Mouse (Mus musculus) kidney, adult 2 months (tissue): ENCODE data around the gene Odf2. TPM values are rescaled to one million over a fixed set of nuclear protein-coding genes. Genes with fewer than 3 reads are reported as not detected.
A peak's percentile ranks its signal among the peaks of the same experiment; 100 is the strongest.

Source experiments
- DNase-seq: peaks from one replicate; pipeline ENCODE4 v3.0.0; 2021
- H3K27ac ChIP-seq: fragments of 200-500 bp; 2 replicates; pipeline ENCODE4 v1.5.1; 2012; ENCODE audit warnings: low read depth, low read length, control low read depth, inconsistent platforms; ENCODE audit not compliant: insufficient read depth
- H3K27me3 ChIP-seq: fragments of 200-500 bp; replicated peaks from 2 replicates; pipeline ENCODE4 v1.6.1; 2012; ENCODE audit warnings: mild to moderate bottlenecking, moderate library complexity, low read length, inconsistent platforms; ENCODE audit not compliant: control insufficient read depth, insufficient read depth
- H3K36me3 ChIP-seq: fragments of 200-500 bp; 2 replicates; pipeline ENCODE4 v1.6.1; 2012; ENCODE audit warnings: mild to moderate bottlenecking, moderate library complexity, low read length, inconsistent platforms; ENCODE audit not compliant: control insufficient read depth, insufficient read depth
- H3K4me1 ChIP-seq: fragments of 200-500 bp; 2 replicates; pipeline ENCODE4 v1.6.1; 2011; ENCODE audit warnings: low read length; ENCODE audit not compliant: control insufficient read depth, insufficient read depth
- H3K4me3 ChIP-seq: fragments of 200-500 bp; 2 replicates; pipeline ENCODE4 v1.5.1; 2011; ENCODE audit warnings: mild to moderate bottlenecking, low read depth, low read length, control low read depth; ENCODE audit not compliant: insufficient read depth
- CTCF ChIP-seq: fragments of 200-500 bp; conservative IDR thresholded peaks from 2 replicates; pipeline ENCODE4 v1.5.1; 2011; ENCODE audit warnings: low read depth, mild to moderate bottlenecking, control low read depth, low read length, moderate library complexity, mixed read lengths; ENCODE audit not compliant: insufficient read depth, insufficient read length
- POLR2A ChIP-seq: fragments of 200-500 bp; IDR thresholded peaks from one replicate; pipeline ENCODE4 v1.6.1; 2011; ENCODE audit warnings: low read depth, low read length, control low read depth
- WGBS: fragments of 180-500 bp; shearing (Covaris S2); methylation state at CpG from one replicate; pipeline ENCODE4 v1.1.7; 2018; 5-methylcytosine and 5-hydroxymethylcytosine counted together
- polyA plus RNA-seq: library from polyadenylated mRNA; depleted of rRNA; stranded (reverse); fragments of >200 nt; gene quantifications from 2 replicates; pipeline ENCODE4 v1.2.3, GENCODE M21; 2012

Odf2 gene
- polyA plus RNA-seq, 1 experiment = 17.6 TPM

- 87% methylated on average over 11 of the region's 11 CpGs for WGBS
- no peak for DNase-seq
These were observed 28.6 kb downstream of the Odf2 start for GRCm38 (mm10) chr2:29917621-29918020.

GRCm38 (mm10) chr2:29922011-29922410 is 33.0 kb downstream of the Odf2 start:
- TF ChIP-seq CTCF (no peak), POLR2A (no peak)
- Histone ChIP-seq H3K27ac (no peak overlapping the region), H3K4me3 (no peak overlapping the region), H3K36me3 (no peaks in the 10 kb centered on the region; the same call in 1 of the 2 replicates), H3K4me1 (0 out of 2 replicates have a peak, but pooled peaks cover 3% of the 10 kb centered on the region), H3K27me3 (no peaks in the 10 kb centered on the region)
- WGBS = 19% methylated on average over 11 of the region's 11 CpGs
- peak; percentile 79 for DNase-seq

More at GRCm38 (mm10) chr2:29917621-29918020, 28.6 kb downstream of the Odf2 start:
- no peak overlapping the region for H3K4me3 ChIP-seq
- no peaks in the 10 kb centered on the region; the same call in 1 of the 2 replicates for H3K36me3 ChIP-seq
- no peak for TF ChIP-seq CTCF
- TF ChIP-seq POLR2A = no peak
- no peaks in the 10 kb centered on the region for H3K27me3 ChIP-seq
- H3K4me1 ChIP-seq = 0 out of 2 replicates have a peak, but pooled peaks cover 3% of the 10 kb centered on the region
- no peak overlapping the region for H3K27ac ChIP-seq

- peak; percentile 94 for DNase-seq
- TF ChIP-seq CTCF (no peak), POLR2A (no peak)
- 52% methylated on average over 5 of the region's 5 CpGs for WGBS
- Histone ChIP-seq H3K4me3 (no peak overlapping the region), H3K27ac (no peak overlapping the region), H3K27me3 (no peaks in the 10 kb centered on the region), H3K4me1 (0 out of 2 replicates have a peak, but pooled peaks cover 3% of the 10 kb centered on the region), H3K36me3 (no peaks in the 10 kb centered on the region; the same call in 1 of the 2 replicates)
These were observed 37.5 kb downstream of the Odf2 start for GRCm38 (mm10) chr2:29926542-29926941.

DNA sequence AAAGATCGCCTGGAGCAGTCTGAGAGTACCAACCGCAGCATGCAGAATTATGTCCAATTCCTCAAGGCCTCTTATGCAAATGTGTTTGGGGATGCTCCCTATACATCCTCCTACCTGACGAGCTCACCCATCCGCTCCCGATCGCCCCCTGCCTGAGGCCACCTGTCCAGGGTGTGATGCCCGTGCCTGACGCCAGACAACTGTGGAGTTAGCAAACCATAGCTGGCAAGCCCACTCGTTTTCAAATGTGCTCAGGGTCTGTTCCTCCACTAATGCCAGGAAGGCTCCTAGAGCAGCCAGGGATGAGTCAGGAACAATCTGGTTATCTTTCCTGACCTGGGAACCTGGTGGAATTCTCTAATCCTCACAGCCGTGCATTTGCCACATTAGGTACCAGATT is 41.5 kb downstream of the Odf2 start:
- no peak overlapping the region for H3K4me3 ChIP-seq
- no peaks in the 10 kb centered on the region for H3K4me1 ChIP-seq
- 87% methylated on average over 10 of the region's 10 CpGs for WGBS
- no peak for TF ChIP-seq CTCF
- TF ChIP-seq POLR2A = no peak
- H3K27me3 ChIP-seq = no peaks in the 10 kb centered on the region
- no peak overlapping the region for H3K27ac ChIP-seq
- H3K36me3 ChIP-seq = no peaks in the 10 kb centered on the region; the same call in 1 of the 2 replicates
- DNase-seq = no peak

DNA sequence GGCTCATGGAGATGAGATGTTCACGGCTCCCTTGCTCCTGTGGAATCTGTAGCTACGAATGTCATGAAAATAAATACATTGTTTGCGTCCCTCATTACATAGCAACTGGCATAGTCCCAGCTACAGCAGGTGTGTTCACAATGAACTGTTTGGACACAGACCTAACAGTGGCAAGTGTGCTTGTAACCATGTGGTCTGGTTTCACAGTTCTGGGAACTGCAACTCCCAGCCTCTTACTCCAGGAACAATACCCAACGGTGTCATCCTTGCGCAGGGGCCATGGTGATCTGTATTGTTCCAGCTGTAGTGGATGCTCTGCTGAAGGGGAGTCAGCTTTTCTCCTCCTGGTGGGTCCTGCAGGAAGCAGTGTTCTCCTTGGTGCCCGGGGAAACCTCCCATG is 42.2 kb downstream of the Odf2 start:
- no peak overlapping the region for H3K27ac ChIP-seq
- WGBS = 88% methylated on average over 6 of the region's 6 CpGs
- H3K27me3 ChIP-seq = no peaks in the 10 kb centered on the region
- peaks cover 5% of the 10 kb centered on the region; the same call in 1 of the 2 replicates for H3K4me1 ChIP-seq
- H3K4me3 ChIP-seq = no peak overlapping the region
- H3K36me3 ChIP-seq = no peaks in the 10 kb centered on the region; the same call in 1 of the 2 replicates
- no peak for DNase-seq
- TF ChIP-seq POLR2A (no peak), CTCF (no peak)

DNA sequence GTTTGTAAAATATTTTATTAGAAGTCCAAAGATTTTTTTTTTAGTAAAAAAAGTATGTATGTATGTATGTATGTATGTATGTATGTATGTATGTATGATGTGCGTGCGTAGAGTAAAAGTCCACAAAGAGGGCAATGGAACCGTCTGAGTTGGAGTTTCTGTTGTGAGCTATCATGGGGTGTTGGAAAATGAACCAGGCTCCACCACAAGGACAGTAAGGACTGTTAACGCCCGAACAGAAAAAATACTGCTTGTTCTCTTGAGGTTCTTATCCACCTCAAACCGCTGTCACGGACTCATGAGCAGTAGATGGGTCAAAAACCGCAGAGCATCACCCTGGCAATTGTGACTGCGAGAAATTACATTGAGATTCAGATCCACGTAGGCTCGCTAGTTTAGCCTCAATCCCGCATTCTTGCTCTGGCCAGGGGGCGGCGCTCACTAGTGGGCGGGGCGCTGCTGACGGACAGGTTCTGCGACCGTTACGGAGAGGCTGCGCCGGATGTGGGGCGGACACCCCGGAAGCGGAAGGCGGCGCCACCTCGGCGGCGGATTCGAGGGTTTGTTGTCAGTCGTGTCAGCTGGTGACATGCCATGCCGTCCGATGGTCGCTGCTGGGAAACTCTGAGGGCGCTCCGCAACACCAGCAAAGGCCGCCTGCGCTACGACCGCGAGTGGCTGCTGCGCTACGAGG is 46.0 kb downstream of the Odf2 start, which contains the start of gene Gle1:
Gene Gle1, plus strand, starts transcription at position 521 of the 694 bp plus-strand sequence.
- Histone ChIP-seq H3K27me3 (no peaks in the 10 kb centered on the region), H3K36me3 (peaks cover 3% of the 10 kb centered on the region), H3K27ac (peak within 1 kb of the TSS; percentile 90), H3K4me3 (peak within 1 kb of the TSS; percentile 98), H3K4me1 (peaks cover 6% of the 10 kb centered on the region; the same call in 1 of the 2 replicates)
- peak; percentile 97 for DNase-seq
- no peak for TF ChIP-seq POLR2A
- peak; percentile 66 for TF ChIP-seq CTCF
- WGBS = 2% methylated on average over 44 of the region's 44 CpGs

DNA sequence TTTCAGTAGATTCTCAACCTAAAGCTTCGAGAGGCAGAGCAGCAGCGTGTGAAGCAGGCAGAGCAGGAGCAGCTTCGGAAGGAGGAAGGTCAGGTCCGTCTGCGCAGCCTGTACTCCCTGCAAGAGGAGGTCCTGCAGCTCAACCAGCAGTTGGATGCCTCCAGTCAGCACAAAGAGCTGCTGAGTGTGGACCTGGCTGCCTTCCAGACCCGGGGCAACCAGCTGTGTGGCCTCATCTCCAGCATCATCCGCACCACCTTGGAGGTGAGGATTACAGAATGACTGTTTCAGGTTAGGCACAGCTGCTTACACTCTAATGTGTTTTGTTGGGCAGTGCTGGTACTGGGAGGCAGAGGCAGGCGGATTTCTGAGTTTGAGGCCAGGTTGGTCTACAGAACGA is 51.1 kb downstream of the Odf2 start:
- peaks cover 3% of the 10 kb centered on the region for H3K36me3 ChIP-seq

More for the DNA sequence above, 51.1 kb downstream of the Odf2 start:
- DNase-seq = peak; percentile 45
- H3K4me3 ChIP-seq = no peak overlapping the region
- peaks cover 10% of the 10 kb centered on the region for H3K4me1 ChIP-seq
- H3K27me3 ChIP-seq = no peaks in the 10 kb centered on the region
- no peak overlapping the region for H3K27ac ChIP-seq
- no peak for TF ChIP-seq CTCF
- no peak for TF ChIP-seq POLR2A
- 72% methylated on average over 9 of the region's 9 CpGs for WGBS
